Mouse (Mus musculus): Measurements from ENCODE around the gene Ptn. TPM values are rescaled to one million over a fixed set of nuclear protein-coding genes. Genes with fewer than 3 reads are reported as not detected.

Gene Ptn
- total RNA-seq, 4 experiments from 2014 or later: 0.51 to 1.3 (median 0.92) TPM

Small RNAs within 50 kb of the gene (microRNA-seq; reads per million reads assigned to microRNA genes)
- gene Gm25111: not detected
